Mouse (Mus musculus) layer of hippocampus, adult 11-12 months (tissue): ENCODE results near the gene Itgav.
A peak's percentile ranks its signal among the peaks of the same experiment; 100 is the strongest.

Experiments
- DNase-seq: peaks from one replicate; pipeline ENCODE4 v3.0.0; 2022; ENCODE audit warnings: low spot score

The Itgav gene

GRCm38 (mm10) chr2:83723921-83724826 is at the start of gene Itgav:
Itgav (plus strand) TSS chr2:83724397.
- DNase-seq: peak; percentile 92

GRCm38 (mm10) chr2:83674421-83674820 is 49.8 kb upstream of the Itgav start:
- no peak for DNase-seq

- no peak for DNase-seq
Measured at GRCm38 (mm10) chr2:83674896-83675295, 49.3 kb upstream of the Itgav start.

GRCm38 (mm10) chr2:83675681-83676080 is 48.5 kb upstream of the Itgav start:
- DNase-seq: no peak

GRCm38 (mm10) chr2:83676226-83676870 is 47.8 kb upstream of the Itgav start:
- no peak for DNase-seq

- no peak for DNase-seq
Measured at GRCm38 (mm10) chr2:83681332-83681731, 42.9 kb upstream of the Itgav start.

- DNase-seq: no peak
Measured at GRCm38 (mm10) chr2:83681785-83682184, 42.4 kb upstream of the Itgav start.

- DNase-seq: no peak
Measured at GRCm38 (mm10) chr2:83682282-83682681, 41.9 kb upstream of the Itgav start.

- no peak for DNase-seq
Measured at GRCm38 (mm10) chr2:83683731-83684519, 40.3 kb upstream of the Itgav start.

GRCm38 (mm10) chr2:83684691-83685090 is 39.5 kb upstream of the Itgav start:
- DNase-seq: no peak

- DNase-seq: no peak
Measured at GRCm38 (mm10) chr2:83690372-83690771, 33.8 kb upstream of the Itgav start.

- DNase-seq: no peak
Measured at GRCm38 (mm10) chr2:83692651-83693545, 31.3 kb upstream of the Itgav start.

GRCm38 (mm10) chr2:83694061-83694460 is 30.1 kb upstream of the Itgav start:
- no peak for DNase-seq

GRCm38 (mm10) chr2:83695345-83696247 is 28.6 kb upstream of the Itgav start:
- DNase-seq: no peak

- no peak for DNase-seq
Measured at GRCm38 (mm10) chr2:83698484-83698883, 25.7 kb upstream of the Itgav start.

GRCm38 (mm10) chr2:83699324-83699723 is 24.9 kb upstream of the Itgav start:
- DNase-seq: no peak

GRCm38 (mm10) chr2:83700667-83701066 is 23.5 kb upstream of the Itgav start:
- DNase-seq: no peak

- no peak for DNase-seq
Measured at GRCm38 (mm10) chr2:83702411-83702810, 21.8 kb upstream of the Itgav start.

- DNase-seq: no peak
Measured at GRCm38 (mm10) chr2:83705580-83706158, 18.5 kb upstream of the Itgav start.

- no peak for DNase-seq
Measured at GRCm38 (mm10) chr2:83709896-83710524, 14.2 kb upstream of the Itgav start.
